Mouse (Mus musculus): ENCODE measurements around the gene Stk17b.
"Not testable (repeated sequence)": the region's sequence is repeated elsewhere in the genome, so short reads cannot be mapped to it uniquely, and the experiment has no call there.

Gene Stk17b

GRCm38 (mm10) chr1:53720601-53721351 is 64.2 kb downstream of the Stk17b start:
- DNase-seq, result no peak

DNA sequence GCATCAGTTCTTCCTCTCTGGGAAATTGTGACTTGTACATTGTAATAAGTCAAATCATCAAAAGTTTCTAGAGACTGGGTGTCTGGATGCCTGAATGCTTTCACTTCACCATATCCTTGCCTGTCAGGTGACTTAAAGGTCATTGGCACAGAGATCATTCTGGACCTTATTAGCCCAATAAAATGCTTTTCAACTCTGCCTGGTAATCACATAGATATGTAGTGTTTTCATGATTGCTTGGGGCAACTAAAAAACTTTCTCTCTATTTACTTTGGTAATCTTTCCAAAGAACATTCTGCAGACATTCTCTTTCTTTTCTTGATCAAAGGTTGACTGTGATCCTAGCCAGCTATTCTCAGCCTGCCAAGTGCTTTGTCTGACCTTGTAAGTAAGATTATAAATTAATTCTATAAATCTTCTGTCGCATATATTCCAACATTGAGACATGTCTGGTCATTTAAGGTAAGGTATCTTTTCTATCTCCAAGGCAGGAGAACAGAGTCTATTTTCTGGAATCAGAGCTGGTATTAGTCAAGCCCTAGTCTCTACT is 69.0 kb downstream of the Stk17b start:
- no peak for DNase-seq

GRCm38 (mm10) chr1:53715446-53715845 is 69.6 kb downstream of the Stk17b start:
- DNase-seq, result peak; percentile 23 to 42

DNA sequence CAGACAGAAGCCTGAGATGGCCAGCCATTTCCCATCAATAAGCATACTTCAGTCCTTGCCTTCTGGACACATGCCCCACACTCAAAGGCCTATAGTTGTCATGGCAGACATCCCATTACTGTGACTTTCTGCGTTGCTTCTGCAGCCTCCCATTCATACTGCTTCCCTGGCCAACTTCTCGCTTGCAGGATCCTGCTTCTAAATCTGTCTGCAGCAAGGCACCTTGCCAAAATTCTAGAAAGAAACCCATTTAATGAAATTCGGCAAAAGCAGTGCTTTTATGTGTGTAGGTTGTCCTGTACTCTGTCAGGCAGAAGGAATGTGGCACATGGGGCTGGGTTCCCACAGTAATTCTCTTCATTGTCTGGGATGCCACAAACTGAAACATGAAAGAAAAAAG is 71.6 kb downstream of the Stk17b start:
- not testable (repeated sequence) for DNase-seq

DNA sequence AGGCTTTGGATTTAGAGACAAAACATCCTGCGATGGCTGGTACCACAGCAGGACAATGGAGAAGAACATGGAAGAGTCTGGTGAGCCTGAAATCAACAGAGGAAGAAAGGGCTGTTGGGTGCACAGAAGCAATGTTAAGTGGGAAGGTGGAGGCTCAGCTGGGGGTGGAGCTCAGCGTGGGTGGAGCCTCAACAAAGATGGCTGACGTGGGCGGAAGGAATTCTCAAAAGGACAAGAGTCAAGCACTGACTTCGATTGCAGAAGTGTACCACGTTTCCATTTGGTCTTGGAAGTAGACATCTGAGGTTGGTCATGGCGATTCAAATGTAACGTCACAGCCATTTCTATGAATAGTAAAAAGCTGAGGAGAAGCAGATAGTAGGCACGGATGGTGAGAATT is 74.0 kb downstream of the Stk17b start:
- no peak for DNase-seq

GRCm38 (mm10) chr1:53709602-53710001 is 75.4 kb downstream of the Stk17b start:
- DNase-seq, result not testable (repeated sequence)

- peak; percentile 51 to 52 for DNase-seq
Observed at GRCm38 (mm10) chr1:53706431-53707361, 78.3 kb downstream of the Stk17b start, which contains the start of gene Dnah7a. Gene Dnah7a, minus strand, starts transcription at chr1:53706784.
